7 mouse cellular contexts compared by ENCODE assay signal in the genomic region with DNA sequence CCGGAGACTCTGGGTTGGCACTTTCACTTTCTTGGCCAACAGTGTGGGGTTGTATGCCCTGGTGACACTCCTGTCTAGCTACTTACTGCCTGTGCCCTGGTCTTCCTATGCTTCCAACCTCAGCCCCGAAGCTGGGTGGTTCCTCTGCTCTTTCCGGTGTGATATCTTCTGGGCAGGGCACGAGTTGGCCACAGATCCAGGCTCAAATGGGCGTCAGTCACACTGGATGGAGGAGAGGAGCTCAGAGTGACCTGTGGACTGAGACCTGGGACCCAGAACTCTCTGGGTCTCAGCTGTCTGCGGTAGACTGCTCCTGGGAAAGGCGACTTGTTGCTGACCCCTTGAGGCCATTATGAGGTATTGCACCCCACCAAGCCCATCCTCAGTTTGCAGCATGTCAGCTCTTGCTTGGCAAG. TPM values are rescaled to one million over a fixed set of nuclear protein-coding genes. Genes with fewer than 3 reads are reported as not detected.
DNase-seq lines count a peak whose midpoint lies in the region; ATAC-seq lines count a peak whose summit lies in the region.

A gene (minus strand): TSS at position 211 of the 416 bp plus-strand sequence.

- peak; percentile 37; the same call in 1 of the 2 replicates for ATAC-seq in heart, embryonic 16.5 days (replicated peaks; ENCODE audit: extremely low read depth, insufficient read depth, low FRiP score)
- ATAC-seq in liver, embryonic 16.5 days (ENCODE audit: low read depth): peak; percentile 50
- 0 out of 2 replicates have a peak, but pooled peaks have one; percentile 20 for ATAC-seq in neutrophil, adult 5-6 weeks (ENCODE audit: extremely low read depth, insufficient number of reproducible peaks, low FRiP score, poor library complexity, severe bottlenecking)

- 0 out of 2 replicates have a peak, but pooled peaks cover 2% of the 10 kb centered on the region for H3K9me3 ChIP-seq in heart, embryonic 16.5 days (replicated peaks; ENCODE audit: control insufficient read depth, low read length)
- H3K9me3 ChIP-seq in liver, embryonic 16.5 days (replicated peaks; ENCODE audit: control insufficient read depth, low read length): no peaks in the 10 kb centered on the region

- no peak within 1 kb of the TSS for H3K4me3 ChIP-seq in heart, embryonic 16.5 days (ENCODE audit: low read length)
- H3K4me3 ChIP-seq in liver, embryonic 16.5 days (ENCODE audit: low read depth, low read length): no peak within 1 kb of the TSS

- 20% methylated on average over 7 of the region's 7 CpGs for WGBS in heart, embryonic 16.5 days
- 13% methylated on average over 7 of the region's 7 CpGs for WGBS in liver, embryonic 16.5 days (ENCODE audit: insufficient replicate concordance)

- peaks cover 7% of the 10 kb centered on the region; the same call in 1 of the 2 replicates for H3K4me1 ChIP-seq in heart, embryonic 16.5 days (ENCODE audit: control insufficient read depth, insufficient read depth, low read length)
- no peaks in the 10 kb centered on the region; the same call in 1 of the 2 replicates for H3K4me1 ChIP-seq in liver, embryonic 16.5 days (ENCODE audit: control insufficient read depth, low read depth, low read length)

- H3K27ac ChIP-seq in heart, embryonic 16.5 days (ENCODE audit: low read length): no peak within 1 kb of the TSS
- no peak within 1 kb of the TSS for H3K27ac ChIP-seq in liver, embryonic 16.5 days (ENCODE audit: low read length)

- peaks cover 26% of the 10 kb centered on the region for H3K27me3 ChIP-seq in heart, embryonic 16.5 days (ENCODE audit: control insufficient read depth, insufficient read depth, low read length)
- peaks cover 24% of the 10 kb centered on the region for H3K27me3 ChIP-seq in liver, embryonic 16.5 days (ENCODE audit: control insufficient read depth, insufficient read depth, low read depth, low read length)

- H3K9ac ChIP-seq in heart, embryonic 16.5 days (ENCODE audit: low read length): no peak within 1 kb of the TSS
- H3K9ac ChIP-seq in liver, embryonic 16.5 days (ENCODE audit: low read depth, low read length): no peak within 1 kb of the TSS

- DNase-seq in CD4-positive helper T cell, adult 2 months (ENCODE audit: low read depth, low spot score): peak; percentile 41
- DNase-seq in Muller cell, postnatal 12 days (ENCODE audit: inconsistent ontology term): peak; percentile 44
- DNase-seq in cerebellum, postnatal 25 days: peak; percentile 59 to 61
- DNase-seq in kidney, postnatal 10 days: peak; percentile 69

- H3K4me2 ChIP-seq in heart, embryonic 16.5 days (ENCODE audit: low read depth, low read length): no peak within 1 kb of the TSS
- H3K4me2 ChIP-seq in liver, embryonic 16.5 days (ENCODE audit: low read depth, low read length): no peak within 1 kb of the TSS

- no peaks in the 10 kb centered on the region for H3K36me3 ChIP-seq in heart, embryonic 16.5 days (ENCODE audit: control insufficient read depth, insufficient read depth)
- H3K36me3 ChIP-seq in liver, embryonic 16.5 days (ENCODE audit: control insufficient read depth, insufficient read depth): no peaks in the 10 kb centered on the region

RNA-seq across cellular contexts. Expression of the gene that starts here (rescaled TPM):
- 4.3 and 5.3 TPM in 2 replicates for polyA plus RNA-seq in heart, embryonic 16.5 days (2015; fragmentation: Nextera tagmentation; extraction: Ambion mirVana)
- 5.0 and 5.4 TPM in 2 replicates for polyA plus RNA-seq in liver, embryonic 16.5 days (2015; fragmentation: Nextera tagmentation; extraction: Ambion mirVana)
- total RNA-seq in neutrophil, adult 5-6 weeks (2017): 1.0 TPM in 1 of 2 replicates, not detected in the other
